8 mouse cellular contexts compared by ENCODE assay signal in genomic region chr2:125866058-125866740, GRCm38 (mm10). TPM values are rescaled to one million over a fixed set of nuclear protein-coding genes. Genes with fewer than 3 reads are reported as not detected.
DNase-seq lines count a peak whose midpoint lies in the region; ATAC-seq and TF ChIP-seq lines count a peak whose summit lies in the region.

No protein-coding gene starts in this region.

- H3K27me3 ChIP-seq in G1E (ENCODE audit: insufficient read depth, low read length), result no peaks in the 10 kb centered on the region

- H3K4me1 ChIP-seq in G1E (ENCODE audit: insufficient read depth, low read depth, low read length), result peaks cover 39% of the 10 kb centered on the region

- ATAC-seq in G1E (ENCODE audit: extremely low read depth, insufficient number of reproducible peaks, low FRiP score, poor library complexity, severe bottlenecking), result peak; percentile 72
- ATAC-seq in frontal cortex, adult (ENCODE audit: low TSS enrichment), result peak; percentile 88
- peak; percentile 85 to 89 for ATAC-seq in hematopoietic stem cell, adult 5-6 weeks (replicated peaks in 1 of 2; ENCODE audit: insufficient read depth in 1 of 2, low FRiP score in 2 of 2, low TSS enrichment in 1 of 2, low read depth in 1 of 2, poor library complexity in 2 of 2, severe bottlenecking in 2 of 2)

- peaks cover 24% of the 10 kb centered on the region for H3K36me3 ChIP-seq in G1E (replicated peaks)

- H3K4me3 ChIP-seq in G1E (ENCODE audit: low read depth, low read length), result peak overlapping the region; percentile 75

- no peak for TF ChIP-seq CTCF in G1E (IDR thresholded peaks at IDR 0.05; ENCODE audit: low read depth, low read length)

- DNase-seq in G1E (ENCODE audit: low spot score), result peak; percentile 48
- DNase-seq in cerebellum, adult 9-10 months, result peak; percentile 43
- DNase-seq in layer of hippocampus, postnatal 10 days (ENCODE audit: low spot score in 2 of 2), result peak; percentile 25 to 44
- peak; percentile 87 for DNase-seq in lung, postnatal 10 days
- peak; percentile 39 for DNase-seq in ovary, postnatal 14 days (ENCODE audit: low spot score)
- DNase-seq in thymus, postnatal 10 days (ENCODE audit: low spot score in 2 of 2), result peak; percentile 50 to 62

- no peaks in the 10 kb centered on the region for H3K9me3 ChIP-seq in G1E (replicated peaks)

RNA-seq across cellular contexts. Expression of gene Cops2, which starts 7.3 kb away (rescaled TPM):
- total RNA-seq in G1E (2014; fragmentation: Nextera tagmentation), result 163 and 170 TPM in 2 replicates
- total RNA-seq in G1E (2017), result 162 and 277 TPM in 2 replicates
- polyA plus RNA-seq in G1E (2012), result 4.4 and 6.2 TPM in 2 replicates
- total RNA-seq in hematopoietic stem cell, adult 5-6 weeks (2017), result 193 and 208 TPM in 2 replicates
- 100 to 1,000 TPM; 106 to 124 TPM for total RNA-seq in layer of hippocampus, postnatal 10 days (2021)

RNA-seq across cellular contexts. Expression of gene Galk2, which starts 7.3 kb away (rescaled TPM):
- total RNA-seq in G1E (2014; fragmentation: Nextera tagmentation), result 21.3 and 27.3 TPM in 2 replicates
- total RNA-seq in G1E (2017), result 65.0 and 75.0 TPM in 2 replicates
- 1.6 and 3.1 TPM in 2 replicates for polyA plus RNA-seq in G1E (2012)
- 38.5 and 53.4 TPM in 2 replicates for total RNA-seq in hematopoietic stem cell, adult 5-6 weeks (2017)
- total RNA-seq in layer of hippocampus, postnatal 10 days (2021), result 10 to 100 TPM; 26.9 to 27.1 TPM

Comparison
In these comparisons a context has a peak if more than half of its experiments do, and no peak if none do; other contexts are left out.
1. Peak in every context shown above with its lines: DNase-seq, ATAC-seq and H3K4me3 ChIP-seq.
2. DNase-seq: peak in every context shown above with its lines; median percentile 87 in lung, postnatal 10 days; 56 in thymus, postnatal 10 days; 48 in G1E; 43 in cerebellum, adult 9-10 months; 39 in ovary, postnatal 14 days; 34 in layer of hippocampus, postnatal 10 days.